Mouse (Mus musculus) olfactory bulb, adult 2 months (tissue): ENCODE data around the gene Epha10. TPM values are rescaled to one million over a fixed set of nuclear protein-coding genes. Genes with fewer than 3 reads are reported as not detected.
"Not testable (repeated sequence)": the region's sequence is repeated elsewhere in the genome, so short reads cannot be mapped to it uniquely, and the experiment has no call there.

ENCODE experiments used
- H3K27ac ChIP-seq: fragments of 200-500 bp; 2 replicates; pipeline ENCODE4 v1.5.1; 2012; ENCODE audit warnings: low read depth, low read length; ENCODE audit not compliant: insufficient read depth
- H3K4me1 ChIP-seq: fragments of 200-500 bp; 2 replicates; pipeline ENCODE4 v1.6.1; 2012; ENCODE audit warnings: low read length; ENCODE audit not compliant: control insufficient read depth, insufficient read depth
- H3K4me3 ChIP-seq: fragments of 200-500 bp; 2 replicates; pipeline ENCODE4 v1.5.1; 2012; ENCODE audit warnings: mild to moderate bottlenecking, low read depth, low read length, moderate library complexity; ENCODE audit not compliant: insufficient read depth
- CTCF ChIP-seq: fragments of 200-500 bp; IDR thresholded peaks from 2 replicates; pipeline ENCODE4 v1.5.1; 2012; ENCODE audit warnings: low read depth, mild to moderate bottlenecking, low read length, moderate library complexity; ENCODE audit not compliant: insufficient read depth
- POLR2A ChIP-seq: fragments of 200-500 bp; IDR thresholded peaks from 2 replicates; pipeline ENCODE4 v1.6.1; 2012; ENCODE audit warnings: mild to moderate bottlenecking, low read depth, low read length, moderate library complexity; ENCODE audit not compliant: insufficient read depth
- WGBS: fragments of 180-500 bp; shearing (Covaris S2); methylation state at CpG from one replicate; pipeline ENCODE4 v1.1.7; 2018; 5-methylcytosine and 5-hydroxymethylcytosine counted together
- polyA plus RNA-seq: library from polyadenylated mRNA; stranded (reverse); fragments of >200 nt; gene quantifications from 2 replicates; pipeline ENCODE4 v1.2.4, GENCODE M21; 2012; ENCODE audit warnings: low replicate concordance; ENCODE audit not compliant: missing spikeins, insufficient read depth, insufficient read length

Epha10 gene
- polyA plus RNA-seq, 1 experiment = not detected

DNA sequence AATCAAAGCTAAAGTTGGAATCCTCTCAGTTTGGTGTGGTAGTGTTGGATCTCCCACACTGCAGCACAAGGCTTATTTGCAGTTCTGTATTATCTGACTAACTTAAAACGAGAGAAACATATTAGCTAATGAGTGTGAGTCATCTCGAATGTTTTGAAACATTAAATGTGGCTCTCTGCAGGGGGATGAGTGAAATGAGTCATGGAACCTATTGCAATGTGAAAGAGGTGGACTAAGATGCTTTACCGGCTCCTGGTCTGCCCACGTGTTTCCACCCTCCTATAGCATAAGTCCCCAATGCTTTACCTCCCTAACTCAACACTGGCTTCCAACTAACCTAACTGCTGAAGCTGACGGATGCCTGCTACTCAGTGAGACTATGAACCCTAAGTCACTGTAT is 47.4 kb downstream of the Epha10 start:
- 54% methylated on average over 5 of the region's 5 CpGs for WGBS
- Histone ChIP-seq H3K27ac (no peak overlapping the region), H3K4me1 (no peaks in the 10 kb centered on the region), H3K4me3 (no peak overlapping the region)
- no peak for TF ChIP-seq POLR2A
- no peak for TF ChIP-seq CTCF

- TF ChIP-seq POLR2A (no peak), CTCF (no peak)
- Histone ChIP-seq H3K4me1 (peaks cover 4% of the 10 kb centered on the region), H3K4me3 (peak within 1 kb of the TSS; percentile 68), H3K27ac (no peak within 1 kb of the TSS)
- WGBS = under 1% methylated on average over 52 of the region's 52 CpGs
These were observed 56.1 kb downstream of the Epha10 start, which contains the start of gene 9930104L06Rik for GRCm38 (mm10) chr4:124936613-124937471. Gene 9930104L06Rik (plus strand): TSS chr4:124937048.

- H3K4me3 ChIP-seq, H3K4me1 ChIP-seq, H3K27ac ChIP-seq: not testable (repeated sequence)
- 92% methylated on average over 4 of the region's 4 CpGs for WGBS
These were observed 58.5 kb downstream of the Epha10 start, which contains the start of gene Cdca8 for GRCm38 (mm10) chr4:124939211-124939610. Gene Cdca8 (minus strand): TSS chr4:124939311.

DNA sequence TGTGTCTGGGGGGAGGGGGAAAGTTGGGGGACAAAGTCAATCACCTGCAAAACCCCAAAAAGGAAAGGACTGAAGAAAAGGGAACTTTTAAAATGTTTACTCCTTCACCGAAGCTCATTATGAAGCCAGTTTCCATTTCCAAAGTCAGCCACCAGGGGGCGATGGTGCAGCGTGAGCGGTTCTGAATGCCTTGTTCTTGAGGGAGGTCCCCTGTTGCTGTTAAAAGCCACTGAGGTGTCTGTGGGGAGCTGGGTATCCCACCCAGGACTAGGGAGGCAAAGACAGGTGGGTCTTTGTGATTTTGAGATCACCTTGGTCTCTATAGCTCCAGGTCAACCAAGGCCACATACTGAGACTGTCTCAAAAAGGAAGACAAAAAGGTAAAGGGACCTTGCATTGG is 62.3 kb downstream of the Epha10 start:
- no peak overlapping the region for H3K4me3 ChIP-seq
- H3K4me1 ChIP-seq = no peaks in the 10 kb centered on the region
- H3K27ac ChIP-seq = no peak overlapping the region
- WGBS = 0% methylated on average over 4 of the region's 4 CpGs
- TF ChIP-seq POLR2A (no peak), CTCF (peak; percentile 87)

DNA sequence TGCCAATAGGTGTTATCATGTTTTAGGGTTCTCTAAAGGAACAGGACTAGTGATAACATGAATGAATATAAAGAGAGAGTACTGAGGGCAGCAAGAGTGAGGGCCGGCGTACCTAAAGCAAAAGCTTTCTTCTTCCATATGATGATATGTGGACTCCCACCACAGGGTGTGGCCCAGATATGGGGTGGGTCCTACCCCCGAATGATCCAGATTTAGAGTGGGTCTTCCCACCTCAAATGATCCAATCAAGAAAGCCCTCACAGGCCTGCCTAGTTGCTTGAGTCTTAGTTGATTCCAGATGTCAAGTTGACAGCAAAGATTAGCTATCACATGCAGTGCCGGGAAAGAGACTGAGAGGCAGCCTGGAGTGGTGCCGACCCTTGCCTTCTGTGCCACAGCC is 63.1 kb downstream of the Epha10 start:
- WGBS = 81% methylated on average over 5 of the region's 5 CpGs
- H3K4me1 ChIP-seq = no peaks in the 10 kb centered on the region
- no peak for TF ChIP-seq POLR2A
- TF ChIP-seq CTCF = no peak
- H3K27ac ChIP-seq = no peak overlapping the region
- H3K4me3 ChIP-seq = no peak overlapping the region

DNA sequence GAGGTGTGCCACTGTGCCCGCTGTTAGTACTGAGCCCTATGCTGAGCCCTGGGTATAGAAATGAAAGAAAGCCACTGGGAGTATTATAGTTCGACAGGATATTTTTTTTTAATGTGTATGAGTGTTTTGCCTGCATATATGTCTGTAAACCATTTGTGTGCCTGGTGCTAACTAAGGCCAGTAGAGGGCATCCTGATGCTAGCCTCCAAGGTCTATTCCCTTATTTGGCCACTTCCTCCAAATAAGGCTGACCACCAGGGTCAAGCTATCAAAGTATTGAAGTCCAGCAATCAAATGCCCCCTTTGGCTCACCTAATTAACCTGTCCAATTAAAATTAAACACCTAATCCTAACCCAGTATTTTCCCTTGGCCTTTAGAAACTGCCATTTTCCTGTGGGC is 64.3 kb downstream of the Epha10 start:
- H3K27ac ChIP-seq = no peak overlapping the region
- no peaks in the 10 kb centered on the region for H3K4me1 ChIP-seq
- TF ChIP-seq POLR2A = no peak
- no peak for TF ChIP-seq CTCF
- WGBS = 53% methylated on average over 2 of the region's 2 CpGs
- H3K4me3 ChIP-seq = no peak overlapping the region

GRCm38 (mm10) chr4:124949488-124949887 is 68.8 kb downstream of the Epha10 start:
- TF ChIP-seq POLR2A (no peak), CTCF (no peak)
- Histone ChIP-seq H3K4me3 (no peak overlapping the region), H3K27ac (no peak overlapping the region), H3K4me1 (no peaks in the 10 kb centered on the region)
- WGBS = 45% methylated on average over 3 of the region's 3 CpGs

DNA sequence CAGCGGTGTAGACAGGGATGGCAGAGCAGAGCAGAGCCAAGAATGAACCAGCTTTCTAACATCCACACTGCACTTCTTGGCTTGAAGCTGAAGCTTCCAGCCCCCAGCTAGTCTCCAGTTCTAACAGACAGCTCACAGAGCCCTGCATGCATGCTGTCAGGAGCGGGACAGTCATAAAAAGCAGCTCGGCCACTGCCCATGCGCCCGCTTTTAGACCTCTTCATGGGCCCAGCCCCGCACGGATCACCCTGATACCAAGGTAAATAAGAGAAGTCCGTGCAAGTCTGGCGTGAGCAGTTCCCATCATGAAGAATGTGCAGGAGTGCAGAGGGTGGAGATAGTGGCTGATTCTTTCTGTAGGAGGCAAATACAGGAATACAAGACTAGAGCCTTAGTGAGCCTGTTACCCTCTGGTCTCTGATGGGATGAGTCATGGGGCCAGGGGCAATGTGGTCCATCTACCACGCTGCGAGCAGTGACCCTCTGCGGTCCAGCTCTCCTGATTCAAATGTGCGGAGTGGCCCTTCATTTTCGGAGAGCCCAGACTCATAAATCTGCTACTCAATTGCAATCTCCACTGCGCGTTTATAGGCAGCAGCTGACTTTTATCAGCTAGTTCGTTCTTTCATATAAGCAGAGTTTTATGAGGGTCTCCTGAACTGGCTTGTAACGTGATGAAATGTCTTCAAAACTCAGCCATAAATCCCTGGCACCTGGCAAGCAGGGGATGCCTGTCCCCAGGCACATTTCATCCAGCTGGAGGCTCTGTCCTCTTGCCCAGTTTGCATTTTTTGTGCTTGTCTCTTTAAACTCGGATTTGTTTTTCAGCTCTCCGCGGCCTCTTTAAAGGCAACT is 69.7 kb downstream of the Epha10 start:
- WGBS = 80% methylated on average over 21 of the region's 21 CpGs
- TF ChIP-seq POLR2A (no peak), CTCF (no peak)
- no peak overlapping the region for H3K27ac ChIP-seq
- no peak overlapping the region for H3K4me3 ChIP-seq
- H3K4me1 ChIP-seq = no peaks in the 10 kb centered on the region

GRCm38 (mm10) chr4:124951036-124951433 is 70.3 kb downstream of the Epha10 start:
- TF ChIP-seq CTCF (no peak), POLR2A (no peak)
- no peak overlapping the region for H3K4me3 ChIP-seq
- no peak overlapping the region for H3K27ac ChIP-seq
- no peaks in the 10 kb centered on the region for H3K4me1 ChIP-seq
- 54% methylated on average over 10 of the region's 10 CpGs for WGBS
